Comparison of ENCODE assay signal across 18 mouse cellular contexts in genomic region chr2:90487471-90488238, GRCm38 (mm10).
A peak's percentile ranks its signal among the peaks of the same experiment; 100 is the strongest.
DNase-seq lines count a peak whose midpoint lies in the region; ATAC-seq and TF ChIP-seq lines count a peak whose summit lies in the region.
"Had no signal": no experiment of that assay in that cellular context is flagged by ENCODE, and none has a peak within 500 bp of the region (broad histone marks: within the 10 kb centered on the region; RNA-seq: fewer than 3 reads in every experiment).

No protein-coding gene starts in this region.

- TF ChIP-seq EP300 in liver, postnatal 0 days (IDR thresholded peaks at IDR 0.05; ENCODE audit: low read depth): no peak
- TF ChIP-seq EP300 in CH12.LX (IDR thresholded peaks at IDR 0.05; ENCODE audit: low read length): peak; percentile 52; the same call in 1 of the 2 replicates

- no peak for ATAC-seq in liver, postnatal 0 days
- ATAC-seq in common myeloid progenitor, adult 5-6 weeks (replicated peaks; ENCODE audit: low read depth, poor library complexity, severe bottlenecking): peak; percentile 45
- no peak for ATAC-seq in hindbrain, embryonic 13.5 days (ENCODE audit: low FRiP score)
- ATAC-seq: forebrain, embryonic 13.5 days; hindbrain, embryonic 16.5 days; midbrain, embryonic 15.5 days had no signal

- H3K27ac ChIP-seq in liver, postnatal 0 days (ENCODE audit: low read depth): peak overlapping the region; percentile 69
- peak overlapping the region; percentile 93 for H3K27ac ChIP-seq in CH12.LX (ENCODE audit: insufficient read depth, low read depth)
- H3K27ac ChIP-seq in hindbrain, embryonic 13.5 days: no peak overlapping the region
- H3K27ac ChIP-seq: forebrain, embryonic 13.5 days; limb, embryonic 13.5 days; midbrain, embryonic 15.5 days; neural tube, embryonic 12.5 days had no signal

- in situ Hi-C loops in CH12.LX (cut with MboI; ENCODE audit: low pct_ligation_motif_present, low pct_unique_long_range_greater_than_20kb, low sequenced_read_pairs): no loop called here

- no peak overlapping the region for H3K9ac ChIP-seq in liver, postnatal 0 days (replicated peaks)
- H3K9ac ChIP-seq in CH12.LX (ENCODE audit: insufficient read depth, low read depth): peak overlapping the region; percentile 93
- no peak overlapping the region for H3K9ac ChIP-seq in hindbrain, embryonic 13.5 days
- H3K9ac ChIP-seq: forebrain, embryonic 13.5 days; limb, embryonic 13.5 days; lung, embryonic 14.5 days; midbrain, embryonic 15.5 days; neural tube, embryonic 12.5 days had no signal

- WGBS in liver, postnatal 0 days (ENCODE audit: insufficient replicate concordance): 84% methylated on average over 11 of the region's 11 CpGs
- WGBS in hindbrain, embryonic 13.5 days: 94% methylated on average over 11 of the region's 11 CpGs

- peaks cover 7% of the 10 kb centered on the region for H3K79me2 ChIP-seq in CH12.LX (replicated peaks; ENCODE audit: control insufficient read depth, extremely low read depth, insufficient read depth, poor library complexity, severe bottlenecking)

- TF ChIP-seq CTCF in liver, postnatal 0 days (IDR thresholded peaks at IDR 0.05; ENCODE audit: low read depth): no peak
- no peak for TF ChIP-seq CTCF in CH12.LX (conservative IDR thresholded peaks at IDR 0.05 in 1 of 2, IDR thresholded peaks at IDR 0.05 in 1 of 2; ENCODE audit: low read depth in 2 of 2, low read length in 2 of 2)

- H3K4me3 ChIP-seq in liver, postnatal 0 days (ENCODE audit: low read depth, low read length): no peak overlapping the region
- peak overlapping the region; percentile 23 to 56 (median 43) for H3K4me3 ChIP-seq in CH12.LX (replicated peaks in 1 of 3; ENCODE audit: low read depth in 2 of 3, low read length in 2 of 3, poor library complexity in 1 of 3)
- no peak overlapping the region for H3K4me3 ChIP-seq in hindbrain, embryonic 13.5 days
- H3K4me3 ChIP-seq: forebrain, embryonic 13.5 days; limb, embryonic 13.5 days; midbrain, embryonic 15.5 days; neural tube, embryonic 12.5 days had no signal

- dilution Hi-C loops in CH12.LX (cut with MboI; ENCODE audit: extremely low pct_ligation_motif_present, extremely low pct_unique_long_range_greater_than_20kb, low sequenced_read_pairs): no loop called here

- H3K4me1 ChIP-seq in liver, postnatal 0 days (ENCODE audit: insufficient read depth): peaks cover 45% of the 10 kb centered on the region
- peaks cover 10 to 62% of the 10 kb centered on the region in 2 experiments for H3K4me1 ChIP-seq in CH12.LX (ENCODE audit: control insufficient read depth in 1 of 2, insufficient read depth in 2 of 2)
- H3K4me1 ChIP-seq in hindbrain, embryonic 13.5 days (replicated peaks): peaks cover 11% of the 10 kb centered on the region
- H3K4me1 ChIP-seq: neural tube, embryonic 12.5 days had no signal

- TF ChIP-seq POLR2A in CH12.LX (IDR thresholded peaks at IDR 0.05; ENCODE audit: low read depth, low read length): peak; percentile 30; the same call in 1 of the 2 replicates

- H3K27me3 ChIP-seq in liver, postnatal 0 days (ENCODE audit: insufficient read depth, low read length): no peaks in the 10 kb centered on the region
- H3K27me3 ChIP-seq in CH12.LX (replicated peaks): no peaks in the 10 kb centered on the region
- H3K27me3 ChIP-seq in hindbrain, embryonic 13.5 days: no peaks in the 10 kb centered on the region
- H3K27me3 ChIP-seq: forebrain, embryonic 13.5 days; midbrain, embryonic 15.5 days; neural tube, embryonic 12.5 days had no signal

- H3K4me2 ChIP-seq in liver, postnatal 0 days (ENCODE audit: low read depth, low read length): no peak overlapping the region
- peak overlapping the region; percentile 94 for H3K4me2 ChIP-seq in CH12.LX (ENCODE audit: insufficient read depth, low read depth, poor library complexity, severe bottlenecking)
- H3K4me2 ChIP-seq in hindbrain, embryonic 13.5 days: no peak overlapping the region
- H3K4me2 ChIP-seq: forebrain, embryonic 13.5 days; heart, embryonic 11.5 days; limb, embryonic 13.5 days; lung, embryonic 14.5 days; midbrain, embryonic 15.5 days; neural tube, embryonic 12.5 days had no signal

- no peak for TF ChIP-seq RAD21 in CH12.LX (IDR thresholded peaks at IDR 0.05; ENCODE audit: low read depth, low read length)

- DNase-seq in liver, postnatal 0 days: no peak
- DNase-seq in liver (no peak), CH12.LX (ENCODE audit: extremely low read depth) (peak; percentile 76)
- DNase-seq in naive thymus-derived CD4-positive, alpha-beta T cell, adult 2 months (ENCODE audit: low read depth): peak; percentile 21
- no peak for DNase-seq in adrenal gland, postnatal 4 days (ENCODE audit: low spot score in 2 of 2)
- DNase-seq in layer of hippocampus, postnatal 14 days (ENCODE audit: low spot score in 2 of 2): no peak
- DNase-seq: cerebellum, postnatal 14 days; gastrocnemius, postnatal 25 days; layer of hippocampus, adult 9-11 months; lung, embryonic 14.5 days had no signal

- no peaks in the 10 kb centered on the region for H3K9me3 ChIP-seq in liver, postnatal 0 days (ENCODE audit: low read length)
- no peaks in the 10 kb centered on the region for H3K9me3 ChIP-seq in CH12.LX (replicated peaks; ENCODE audit: low read length)
- H3K9me3 ChIP-seq in hindbrain, embryonic 13.5 days: no peaks in the 10 kb centered on the region
- H3K9me3 ChIP-seq: forebrain, embryonic 13.5 days; limb, embryonic 13.5 days; midbrain, embryonic 15.5 days; neural tube, embryonic 12.5 days had no signal

- no peaks in the 10 kb centered on the region for H3K36me3 ChIP-seq in liver, postnatal 0 days (replicated peaks; ENCODE audit: insufficient read depth, low read length)
- H3K36me3 ChIP-seq in CH12.LX (replicated peaks in 1 of 2; ENCODE audit: control insufficient read depth in 1 of 2, insufficient read depth in 1 of 2, low read length in 1 of 2): peaks cover 0 to 2% of the 10 kb centered on the region in 2 experiments
- H3K36me3 ChIP-seq in hindbrain, embryonic 13.5 days: no peaks in the 10 kb centered on the region
- H3K36me3 ChIP-seq: limb, embryonic 13.5 days; midbrain, embryonic 15.5 days; neural tube, embryonic 12.5 days had no signal

TF ChIP-seq in CH12.LX, 34 proteins besides CTCF, POLR2A, EP300 and RAD21:
- TF ChIP-seq POLR2AphosphoS2 (IDR thresholded peaks at IDR 0.05; ENCODE audit: low read depth, low read length): no peak
- peak; percentile 31; the same call in 1 of the 2 replicates for TF ChIP-seq CHD2 (IDR thresholded peaks at IDR 0.05; ENCODE audit: low read length)
- 0 out of 2 replicates have a peak, but pooled peaks have one; percentile 6 for TF ChIP-seq BHLHE40 (IDR thresholded peaks at IDR 0.05; ENCODE audit: low read depth, low read length)
- TF ChIP-seq SIN3A (IDR thresholded peaks at IDR 0.05; ENCODE audit: low read length): peak; percentile 46
- TF ChIP-seq ZNF384 (IDR thresholded peaks at IDR 0.05; ENCODE audit: low read depth, low read length): peak; percentile 93
- 0 out of 2 replicates have a peak, but pooled peaks have one; percentile 8 for TF ChIP-seq TBP (conservative IDR thresholded peaks at IDR 0.05; ENCODE audit: low read depth, low read length)
- no peak for TF ChIP-seq KAT2A (IDR thresholded peaks at IDR 0.05; ENCODE audit: insufficient replicate concordance, low read length)
- TF ChIP-seq TCF12 (IDR thresholded peaks at IDR 0.05; ENCODE audit: low read depth, low read length): peak; percentile 14; the same call in 1 of the 2 replicates
- 0 out of 2 replicates have a peak, but pooled peaks have one; percentile 3 for TF ChIP-seq JUN (IDR thresholded peaks at IDR 0.05; ENCODE audit: insufficient read depth, low read depth, low read length)
- peak; percentile 42; the same call in 1 of the 2 replicates for TF ChIP-seq ETS1 (conservative IDR thresholded peaks at IDR 0.05; ENCODE audit: low read depth, low read length)
- no peak for TF ChIP-seq HCFC1 (IDR thresholded peaks at IDR 0.05; ENCODE audit: low read depth, low read length)
- peak; percentile 21; the same call in 1 of the 2 replicates for TF ChIP-seq MEF2A (IDR thresholded peaks at IDR 0.05; ENCODE audit: borderline replicate concordance, low read depth, low read length)
- no peak for TF ChIP-seq IRF4 (IDR thresholded peaks at IDR 0.05; ENCODE audit: low read depth, low read length)

Comparison
In these comparisons a context has a peak if more than half of its experiments do, and no peak if none do; other contexts are left out.
1. DNase-seq: peak in CH12.LX (single experiment) and naive thymus-derived CD4-positive, alpha-beta T cell, adult 2 months (single experiment); none in liver, postnatal 0 days (single experiment), liver (single experiment), adrenal gland, postnatal 4 days (0 of 2) and layer of hippocampus, postnatal 14 days (0 of 2).
2. H3K4me3 ChIP-seq: peak in CH12.LX (3 of 3); none in liver, postnatal 0 days (single experiment) and hindbrain, embryonic 13.5 days (single experiment).